Mouse (Mus musculus): ENCODE results near the gene P2ry2.

The P2ry2 gene

GRCm38 (mm10) chr7:101026836-101027235 is 14.2 kb upstream of the P2ry2 start:
- DNase-seq: no peak

GRCm38 (mm10) chr7:101017492-101017891 is 4.8 kb upstream of the P2ry2 start:
- DNase-seq: peak in 1 of 2 experiments; percentile 23

- DNase-seq: peak; percentile 80 to 86
Observed at GRCm38 (mm10) chr7:101017021-101017461, 4.4 kb upstream of the P2ry2 start.

GRCm38 (mm10) chr7:101014985-101015384 is 2.3 kb upstream of the P2ry2 start:
- DNase-seq: no peak

GRCm38 (mm10) chr7:101014041-101014440 is 1.4 kb upstream of the P2ry2 start:
- peak in 1 of 2 experiments; percentile 53 for DNase-seq

- DNase-seq: peak; percentile 56 to 66
Observed at GRCm38 (mm10) chr7:101011681-101012367, 842 bp downstream of the P2ry2 start.

GRCm38 (mm10) chr7:101010741-101011140 is 1.9 kb downstream of the P2ry2 start:
- no peak for DNase-seq

GRCm38 (mm10) chr7:101006201-101006600 is 6.5 kb downstream of the P2ry2 start:
- DNase-seq: no peak

GRCm38 (mm10) chr7:101005119-101005518 is 7.5 kb downstream of the P2ry2 start:
- no peak for DNase-seq

- no peak for DNase-seq
Observed at GRCm38 (mm10) chr7:101003442-101004326, 9.0 kb downstream of the P2ry2 start.

GRCm38 (mm10) chr7:101002274-101002673 is 10.4 kb downstream of the P2ry2 start:
- DNase-seq: peak; percentile 72 to 78

- DNase-seq: peak; percentile 51 to 62
Observed at GRCm38 (mm10) chr7:100999623-101000022, 13.0 kb downstream of the P2ry2 start.

- DNase-seq: no peak
Observed at GRCm38 (mm10) chr7:100998578-100998960, 14.1 kb downstream of the P2ry2 start.

- DNase-seq: peak; percentile 81 to 84
Observed at GRCm38 (mm10) chr7:100997951-100998577, 14.6 kb downstream of the P2ry2 start.

GRCm38 (mm10) chr7:100997215-100997614 is 15.5 kb downstream of the P2ry2 start:
- no peak for DNase-seq

GRCm38 (mm10) chr7:100995951-100996350 is 16.7 kb downstream of the P2ry2 start:
- DNase-seq: no peak

- peak in 1 of 2 experiments; percentile 21 for DNase-seq
Observed at GRCm38 (mm10) chr7:100995260-100995864, 17.3 kb downstream of the P2ry2 start.

GRCm38 (mm10) chr7:100993166-100993565 is 19.5 kb downstream of the P2ry2 start:
- no peak for DNase-seq

- DNase-seq: no peak
Observed at GRCm38 (mm10) chr7:100991972-100992371, 20.7 kb downstream of the P2ry2 start.

GRCm38 (mm10) chr7:100990636-100991311 is 21.9 kb downstream of the P2ry2 start:
- DNase-seq: no peak

- DNase-seq: peak; percentile 83 to 85
Observed at GRCm38 (mm10) chr7:100988092-100988491, 24.6 kb downstream of the P2ry2 start.
